Mouse (Mus musculus): ENCODE measurements at regions not wholly inside any gene's neighbourhood (a gene's known extent, or its start where the extent isn't known, plus 50 kb on each side); places are given as distances from the start of the nearest gene placed in this dataset.

DNA sequence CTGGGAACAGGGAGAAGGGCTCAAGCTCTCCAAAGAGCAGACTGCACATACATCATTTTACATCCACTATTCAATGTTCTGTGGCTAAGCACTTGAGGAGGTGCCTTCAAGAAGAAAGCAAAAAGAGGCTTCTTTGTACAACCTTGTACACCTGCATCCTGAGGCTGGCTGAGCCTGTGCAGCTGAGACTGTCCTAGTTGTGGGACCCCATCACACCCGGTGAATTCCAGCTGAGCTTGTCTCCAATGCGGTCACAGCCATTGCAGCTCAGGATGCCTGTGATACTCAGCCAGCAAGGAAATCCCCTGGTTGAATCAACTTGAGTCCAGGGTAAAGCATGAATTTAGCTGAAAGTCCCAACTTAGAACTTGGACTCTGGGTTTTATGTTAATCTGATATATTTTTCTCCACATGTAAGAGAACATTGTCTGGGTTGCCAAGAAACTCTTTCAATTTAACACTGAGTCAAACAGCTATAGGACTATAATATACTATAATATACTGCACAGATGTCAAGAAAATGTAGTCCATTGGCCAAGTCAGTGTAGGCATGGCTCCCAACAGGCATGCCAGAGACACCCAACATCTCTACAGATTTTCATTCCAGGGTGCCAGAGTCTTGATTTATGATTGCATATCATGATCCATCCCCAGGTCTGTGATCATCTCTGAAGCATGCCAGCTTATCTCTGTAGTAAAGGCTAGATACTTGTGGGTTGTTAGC is 599.2 kb downstream of the Pard3 start:
- DNase-seq (ENCODE audit: low spot score in 2 of 2): no peak
- Histone ChIP-seq H3K4me3 (no peak overlapping the region), H3K27ac (no peak overlapping the region)
- TF ChIP-seq CTCF (conservative IDR thresholded peaks at IDR 0.05): no peak

DNA sequence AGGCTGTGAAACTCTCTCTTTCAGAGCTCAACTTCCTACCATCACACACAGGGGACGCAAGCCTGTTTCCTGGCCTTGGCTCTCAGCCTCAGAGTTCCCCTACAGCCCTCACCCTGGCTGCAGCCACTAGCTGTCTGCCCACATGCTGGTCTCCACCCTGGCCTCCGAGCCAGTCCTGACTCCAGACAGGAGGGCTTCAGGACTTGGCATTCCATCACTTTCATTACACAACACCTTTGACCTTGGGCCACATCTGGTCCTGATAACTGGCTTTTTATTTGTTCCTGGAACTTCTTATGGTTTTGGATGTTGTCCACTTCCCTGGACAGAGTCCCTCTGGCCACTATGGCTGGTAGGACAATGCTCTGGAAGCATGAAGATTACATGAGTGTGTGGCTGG is 602.9 kb downstream of the Pard3 start:
- TF ChIP-seq CTCF (conservative IDR thresholded peaks at IDR 0.05): no peak
- H3K4me3 ChIP-seq: no peak overlapping the region
- DNase-seq (ENCODE audit: low spot score in 2 of 2): no peak
- H3K27ac ChIP-seq: no peak overlapping the region

DNA sequence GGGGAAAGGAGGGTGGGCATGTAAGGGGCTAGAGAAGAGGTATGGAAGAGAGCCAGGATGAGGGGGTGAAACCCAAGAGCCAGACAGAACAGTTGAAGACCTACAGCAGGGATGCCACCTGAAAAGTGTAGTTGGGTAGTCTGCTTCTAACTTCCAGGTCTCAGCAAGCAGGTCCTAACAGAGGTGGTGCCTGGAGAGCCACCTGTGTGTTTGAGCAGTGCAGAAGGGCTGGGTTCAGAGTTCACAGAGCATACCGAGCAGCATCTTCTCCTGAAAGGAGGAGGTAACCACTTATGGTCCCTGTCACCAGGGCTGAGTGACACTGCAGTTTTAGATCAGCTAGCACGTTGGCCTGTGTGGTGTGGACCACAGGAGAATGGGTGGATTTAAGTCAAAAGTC is 605.3 kb downstream of the Pard3 start:
- H3K4me3 ChIP-seq: no peak overlapping the region
- TF ChIP-seq CTCF (conservative IDR thresholded peaks at IDR 0.05): no peak
- DNase-seq (ENCODE audit: low spot score in 2 of 2): no peak
- no peak overlapping the region for H3K27ac ChIP-seq

GRCm38 (mm10) chr8:127674063-127674462 is 610.4 kb downstream of the Pard3 start:
- TF ChIP-seq CTCF (conservative IDR thresholded peaks at IDR 0.05): no peak
- Histone ChIP-seq H3K4me3 (no peak overlapping the region), H3K27ac (no peak overlapping the region)
- DNase-seq (ENCODE audit: low spot score in 2 of 2): no peak

DNA sequence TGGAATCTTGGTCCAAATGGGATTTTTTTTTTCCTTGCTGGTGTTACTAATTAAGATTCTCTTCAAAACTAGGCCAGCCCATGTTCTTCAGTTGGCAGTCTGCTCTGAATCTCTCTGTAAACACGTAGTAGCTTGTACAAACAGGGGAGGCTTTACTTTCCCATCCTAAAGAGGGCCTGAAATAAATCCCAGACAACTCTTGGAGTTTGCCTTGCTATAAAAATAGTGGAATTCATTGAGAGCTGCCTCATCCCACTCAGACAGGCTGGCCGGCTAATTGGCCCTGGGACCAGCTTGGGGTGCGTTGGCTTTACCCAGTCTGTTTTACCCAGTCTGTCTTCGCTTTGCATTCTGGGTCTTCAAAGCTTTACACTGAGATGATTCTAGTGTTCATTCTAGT is 611.7 kb downstream of the Pard3 start:
- peak; percentile 25 to 26 for DNase-seq (ENCODE audit: low spot score in 2 of 2)
- no peak for TF ChIP-seq CTCF (conservative IDR thresholded peaks at IDR 0.05)
- no peak overlapping the region for H3K4me3 ChIP-seq
- H3K27ac ChIP-seq: no peak overlapping the region

- no peak overlapping the region for H3K4me3 ChIP-seq
- no peak for DNase-seq (ENCODE audit: low spot score in 2 of 2)
- no peak overlapping the region for H3K27ac ChIP-seq
- no peak for TF ChIP-seq CTCF (conservative IDR thresholded peaks at IDR 0.05)
Observed at GRCm38 (mm10) chr8:127680205-127680604, 616.5 kb downstream of the Pard3 start.

DNA sequence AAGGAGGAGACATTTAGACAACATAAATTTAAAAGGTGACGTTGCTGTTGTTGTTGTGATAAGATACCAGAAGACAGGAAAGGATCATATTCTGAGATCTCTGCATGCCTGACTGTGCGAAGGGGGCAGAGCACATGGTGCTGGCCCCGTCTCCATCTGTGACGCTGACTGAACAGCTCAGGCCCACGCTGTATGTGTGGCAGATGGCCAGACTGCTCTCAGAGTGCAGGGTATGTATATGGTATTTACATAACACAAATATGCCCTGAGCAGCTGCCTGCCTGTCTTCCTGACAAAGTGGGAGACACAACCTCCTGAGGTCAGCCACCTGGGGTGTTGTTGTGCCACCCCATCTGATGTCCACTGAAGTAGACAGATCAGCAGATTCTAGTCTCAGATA is 620.5 kb downstream of the Pard3 start:
- H3K27ac ChIP-seq: no peak overlapping the region
- TF ChIP-seq CTCF (conservative IDR thresholded peaks at IDR 0.05): no peak

DNA sequence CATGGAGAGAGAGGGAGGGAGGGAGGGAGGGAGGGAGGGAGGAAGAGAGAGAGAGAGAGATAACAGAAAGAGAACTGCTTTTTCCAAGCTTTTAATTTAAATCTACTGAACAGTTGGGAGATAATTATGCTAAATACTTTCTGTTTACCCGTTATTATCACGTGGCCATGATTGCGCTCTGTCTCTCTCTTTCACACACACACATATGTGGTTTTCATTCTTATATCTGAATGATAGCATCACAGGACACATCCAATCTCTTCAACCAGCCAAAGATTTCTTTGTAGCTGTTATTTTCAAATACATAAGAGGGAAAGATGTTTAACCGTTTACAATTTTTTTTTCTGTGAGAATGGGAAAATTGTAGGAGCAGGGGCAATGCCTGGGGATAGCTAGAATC is 627.1 kb downstream of the Pard3 start:
- no peak overlapping the region for H3K27ac ChIP-seq
- no peak for DNase-seq (ENCODE audit: low spot score in 2 of 2)
- H3K4me3 ChIP-seq: no peak overlapping the region
- TF ChIP-seq CTCF (conservative IDR thresholded peaks at IDR 0.05): no peak

More for the DNA sequence above, 620.5 kb downstream of the Pard3 start:
- H3K4me3 ChIP-seq: no peak overlapping the region
- DNase-seq (ENCODE audit: low spot score in 2 of 2): peak; percentile 28 to 43

DNA sequence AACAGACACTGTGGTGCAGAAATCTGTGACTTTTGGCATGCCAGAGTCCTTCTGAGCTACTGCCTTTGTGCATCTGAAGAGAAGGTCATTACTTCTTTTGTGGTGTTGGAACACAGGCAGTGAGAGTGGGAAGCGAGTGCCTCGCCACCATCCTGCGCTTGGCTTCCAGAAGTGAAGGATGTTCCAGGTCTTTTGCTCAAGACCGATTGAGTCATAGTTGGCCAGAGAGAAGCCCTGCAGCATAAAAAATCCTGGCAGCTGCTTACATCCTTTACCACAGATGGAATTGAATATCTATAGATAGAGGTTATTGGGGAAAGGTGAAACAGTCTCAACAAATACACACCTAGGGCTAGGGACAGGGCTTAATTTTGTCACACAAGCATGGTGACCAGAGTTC is 634.7 kb downstream of the Pard3 start:
- Histone ChIP-seq H3K27ac (no peak overlapping the region), H3K4me3 (no peak overlapping the region)
- TF ChIP-seq CTCF (conservative IDR thresholded peaks at IDR 0.05): no peak
- DNase-seq (ENCODE audit: low spot score in 2 of 2): no peak

GRCm38 (mm10) chr8:127704406-127704805 is 640.7 kb downstream of the Pard3 start:
- H3K4me3 ChIP-seq: no peak overlapping the region
- DNase-seq (ENCODE audit: low spot score in 2 of 2): no peak
- H3K27ac ChIP-seq: no peak overlapping the region
- no peak for TF ChIP-seq CTCF (conservative IDR thresholded peaks at IDR 0.05)

GRCm38 (mm10) chr8:127706051-127706835 is 642.5 kb downstream of the Pard3 start:
- H3K27ac ChIP-seq: peak overlapping the region; percentile 83

GRCm38 (mm10) chr8:127709439-127709838 is 645.7 kb downstream of the Pard3 start:
- Histone ChIP-seq H3K27ac (no peak overlapping the region), H3K4me3 (no peak overlapping the region)
- no peak for DNase-seq (ENCODE audit: low spot score in 2 of 2)
- TF ChIP-seq CTCF (conservative IDR thresholded peaks at IDR 0.05): no peak

More at GRCm38 (mm10) chr8:127706051-127706835, 642.5 kb downstream of the Pard3 start:
- peak; percentile 84 to 90 for DNase-seq (ENCODE audit: low spot score in 2 of 2)
- no peak overlapping the region for H3K4me3 ChIP-seq
- TF ChIP-seq CTCF (conservative IDR thresholded peaks at IDR 0.05): no peak

- H3K27ac ChIP-seq: no peak overlapping the region
- DNase-seq (ENCODE audit: low spot score in 2 of 2): no peak
- no peak overlapping the region for H3K4me3 ChIP-seq
- no peak for TF ChIP-seq CTCF (conservative IDR thresholded peaks at IDR 0.05)
Observed at GRCm38 (mm10) chr8:127715097-127715496, 643.3 kb upstream of the Nrp1 start.

- Histone ChIP-seq H3K4me3 (no peak overlapping the region), H3K27ac (no peak overlapping the region)
- no peak for TF ChIP-seq CTCF (conservative IDR thresholded peaks at IDR 0.05)
- DNase-seq (ENCODE audit: low spot score in 2 of 2): no peak
Observed at GRCm38 (mm10) chr8:127717969-127718368, 640.4 kb upstream of the Nrp1 start.
